Mouse (Mus musculus) adrenal gland (tissue): ENCODE results near the gene Glud1.

ENCODE experiments used
- intact Hi-C: fragments of 180-260 bp; cut with DNase I; formaldehyde crosslinking; loops from one replicate; pipeline ENCODE4 v1.15.1; 2025
- long read RNA-seq, 2 experiments: library from polyadenylated mRNA; unstranded; transcript quantifications; one replicate each; pipeline ENCODE4 v2.0.0; 2020; ENCODE audit warnings: borderline replicate concordance in 1 of 2; ENCODE audit not compliant: insufficient replicate concordance in 1 of 2

Gene Glud1
- long read RNA-seq, experiment 1, transcript Glud1-201 (13 exons, 3,390 nt), result major isoform, 37 of 56 reads
- long read RNA-seq, experiment 1, partial matches to known transcripts, result 16 of 56 reads
- long read RNA-seq, experiment 1, other reads (novel, unspliced or antisense), result 3 of 56 reads
- long read RNA-seq, experiment 2, transcript Glud1-201 (13 exons, 3,390 nt), result major isoform, 35 of 58 reads
- long read RNA-seq, experiment 2, partial matches to known transcripts, result 18 of 58 reads
- long read RNA-seq, experiment 2, other reads (novel, unspliced or antisense), result 5 of 58 reads

GRCm38 (mm10) chr14:34310234-34310965 is at the start of gene Glud1, which contains the start of gene Shld2:
Gene Glud1, plus strand, starts transcription at chr14:34310727.
Gene Shld2, minus strand, starts transcription at chr14:34310493.
- intact Hi-C loops, result loop anchor here (5.0 kb wide), 1 partner anchor 33 kb away; no protein-coding TSS in a partner anchor

DNA sequence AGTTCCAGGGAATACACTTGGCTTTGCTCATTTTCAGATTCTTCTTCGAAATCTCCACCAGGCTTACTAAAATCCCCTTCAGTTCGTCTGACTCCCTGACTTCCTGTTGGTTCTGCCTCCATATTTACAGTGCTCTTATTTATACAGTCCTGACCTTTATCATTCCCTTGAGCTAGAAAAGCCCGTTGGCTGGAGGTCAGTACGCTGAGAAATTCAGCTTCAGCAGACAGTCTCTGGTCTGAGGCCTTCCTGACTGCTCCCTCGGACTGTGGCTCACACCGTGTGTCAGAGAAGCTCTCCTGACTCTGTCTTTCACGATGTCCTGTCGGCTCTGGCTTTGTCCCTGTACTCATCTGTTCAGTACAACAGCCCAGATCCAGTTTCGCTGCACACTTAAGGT is 42.5 kb upstream of the Glud1 start:
- intact Hi-C loops, result no loop called here

DNA sequence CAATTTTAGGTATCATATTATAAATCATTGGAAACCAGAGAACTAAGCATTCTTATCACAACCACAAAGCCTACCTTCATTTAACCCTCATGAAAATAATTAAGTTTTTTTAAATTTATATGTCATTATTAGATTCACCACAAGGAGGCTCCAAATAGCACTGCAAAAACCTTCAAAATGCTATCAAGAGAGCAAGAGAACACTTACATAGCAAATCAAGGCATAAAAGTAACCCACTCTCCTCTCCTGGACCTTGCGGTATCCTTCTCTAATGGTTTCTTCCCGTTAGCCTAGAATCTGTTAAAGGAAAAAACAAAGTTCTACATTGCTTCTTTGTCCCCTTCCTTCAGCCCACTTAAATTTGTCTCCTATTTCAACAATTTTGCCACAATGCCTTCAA is 37.2 kb upstream of the Glud1 start:
- intact Hi-C loops, result loop anchor here (1.0 kb wide), 1 partner anchor 90 kb away; no protein-coding TSS in a partner anchor

DNA sequence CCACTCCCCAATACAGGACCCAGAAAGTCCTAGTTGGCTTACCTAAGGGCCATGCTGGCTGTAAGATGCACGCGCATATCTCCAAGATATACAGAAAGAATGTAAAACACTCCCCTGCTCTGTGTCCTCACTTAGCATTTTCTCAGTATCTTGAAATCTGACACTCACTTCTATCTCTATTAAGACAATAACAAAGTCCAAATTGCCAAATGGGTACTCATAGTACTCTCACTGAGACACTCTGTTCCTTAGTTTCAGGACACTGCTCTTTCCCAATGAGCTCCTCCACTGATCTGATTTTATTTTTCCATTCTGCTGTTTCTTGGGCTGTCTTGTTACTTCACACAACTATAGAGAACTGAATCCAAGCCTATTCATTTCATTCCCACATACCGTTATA is 36.4 kb upstream of the Glud1 start:
- intact Hi-C loops, result no loop called here

GRCm38 (mm10) chr14:34275225-34275624 is 35.3 kb upstream of the Glud1 start:
- intact Hi-C loops, result loop anchor here (5.0 kb wide), 1 partner anchor 37 kb away; the partner anchor contains the start of genes Glud1 and Shld2

GRCm38 (mm10) chr14:34279726-34280125 is 30.8 kb upstream of the Glud1 start:
- intact Hi-C loops, result loop anchor here (5.0 kb wide), 1 partner anchor 33 kb away; the partner anchor contains the start of genes Glud1 and Shld2

GRCm38 (mm10) chr14:34280798-34281197 is 29.7 kb upstream of the Glud1 start:
- intact Hi-C loops, result no loop called here

GRCm38 (mm10) chr14:34281736-34282269 is 28.7 kb upstream of the Glud1 start:
- intact Hi-C loops, result no loop called here

DNA sequence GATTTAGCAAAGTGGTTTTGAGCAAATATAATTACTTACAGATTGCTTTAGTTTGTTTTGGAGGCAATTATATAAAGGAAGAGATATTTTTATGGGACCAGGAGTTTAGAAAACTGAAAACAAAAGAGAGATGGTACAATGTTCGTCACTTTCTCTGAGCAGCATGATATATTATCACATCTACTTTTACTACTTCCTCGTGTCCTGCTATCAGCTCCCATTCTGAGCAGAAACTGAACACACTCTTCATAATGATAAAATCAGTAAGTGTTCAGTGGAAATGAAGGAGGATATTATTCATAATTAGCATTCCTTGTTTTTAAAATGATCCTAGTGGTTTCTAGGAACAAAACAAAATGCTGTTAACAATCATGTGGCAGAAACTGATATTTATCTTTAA is 22.1 kb upstream of the Glud1 start:
- intact Hi-C loops, result no loop called here

GRCm38 (mm10) chr14:34289259-34290015 is 21.1 kb upstream of the Glud1 start:
- intact Hi-C loops, result no loop called here

- intact Hi-C loops, result no loop called here
These were observed 20.3 kb upstream of the Glud1 start for GRCm38 (mm10) chr14:34290229-34290628.

DNA sequence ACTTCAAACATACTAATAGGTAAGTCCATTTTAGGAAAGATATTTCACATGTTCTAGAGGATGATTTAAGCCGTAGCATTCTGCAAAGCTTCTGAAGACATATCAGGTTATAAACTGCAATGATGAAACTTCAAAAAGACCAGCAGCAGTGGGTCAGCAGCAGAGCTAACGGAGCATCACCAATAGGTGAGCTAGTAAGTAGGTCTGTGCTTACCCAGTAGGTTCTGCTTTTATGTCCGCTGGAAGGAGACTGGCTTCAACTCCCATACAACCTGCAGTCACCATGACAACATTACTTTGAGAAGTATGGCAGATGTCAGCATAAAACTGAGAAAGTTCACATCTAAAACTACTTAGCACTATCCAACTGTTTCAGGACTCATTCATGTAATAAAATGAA is 16.9 kb upstream of the Glud1 start:
- intact Hi-C loops, result no loop called here

GRCm38 (mm10) chr14:34296350-34296749 is 14.2 kb upstream of the Glud1 start:
- intact Hi-C loops, result no loop called here

GRCm38 (mm10) chr14:34297038-34297437 is 13.5 kb upstream of the Glud1 start:
- intact Hi-C loops, result no loop called here

- intact Hi-C loops, result loop anchor here (2.0 kb wide), 1 partner anchor 43 kb away; no protein-coding TSS in a partner anchor
These were observed 12.9 kb upstream of the Glud1 start for GRCm38 (mm10) chr14:34297634-34298033.

DNA sequence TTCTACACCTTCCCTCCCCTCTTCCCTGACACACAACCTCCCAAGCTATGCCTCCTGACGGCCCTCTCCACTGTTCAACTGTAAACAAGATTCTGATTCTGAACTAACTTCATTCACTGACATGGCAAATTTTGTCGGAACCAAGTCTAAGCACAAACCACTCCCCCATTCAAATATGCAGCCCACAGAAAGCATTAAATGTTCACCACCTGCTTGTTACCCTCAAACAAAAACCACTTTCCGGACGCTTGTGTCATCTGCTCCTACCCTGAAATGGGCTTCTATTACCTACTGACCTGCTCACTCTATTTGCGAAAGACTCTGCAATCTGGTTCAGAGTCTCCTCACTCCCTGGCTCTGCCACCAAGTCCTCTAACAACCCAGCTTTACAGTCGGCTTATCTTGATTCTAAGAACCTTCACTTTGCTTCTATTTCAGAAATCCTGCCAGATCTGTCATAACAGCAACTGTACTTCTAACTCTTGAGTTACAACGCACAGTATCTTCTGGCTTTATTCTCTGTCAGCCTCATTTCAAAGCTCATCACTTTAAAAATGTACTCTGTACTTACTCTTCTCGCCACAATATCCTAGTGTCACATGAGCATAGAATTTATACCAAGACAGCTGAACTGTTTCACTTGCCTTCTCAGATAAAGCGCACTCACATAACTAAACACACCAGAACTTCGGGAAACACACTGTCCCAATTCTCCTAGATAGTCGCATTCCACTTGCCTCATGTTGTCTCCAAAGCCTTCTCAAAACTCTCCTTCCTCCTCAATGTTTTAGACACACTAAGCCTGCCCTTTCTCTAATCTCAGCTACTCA is 11.4 kb upstream of the Glud1 start:
- intact Hi-C loops, result loop anchor here (2.0 kb wide), 1 partner anchor 42 kb away; no protein-coding TSS in a partner anchor

DNA sequence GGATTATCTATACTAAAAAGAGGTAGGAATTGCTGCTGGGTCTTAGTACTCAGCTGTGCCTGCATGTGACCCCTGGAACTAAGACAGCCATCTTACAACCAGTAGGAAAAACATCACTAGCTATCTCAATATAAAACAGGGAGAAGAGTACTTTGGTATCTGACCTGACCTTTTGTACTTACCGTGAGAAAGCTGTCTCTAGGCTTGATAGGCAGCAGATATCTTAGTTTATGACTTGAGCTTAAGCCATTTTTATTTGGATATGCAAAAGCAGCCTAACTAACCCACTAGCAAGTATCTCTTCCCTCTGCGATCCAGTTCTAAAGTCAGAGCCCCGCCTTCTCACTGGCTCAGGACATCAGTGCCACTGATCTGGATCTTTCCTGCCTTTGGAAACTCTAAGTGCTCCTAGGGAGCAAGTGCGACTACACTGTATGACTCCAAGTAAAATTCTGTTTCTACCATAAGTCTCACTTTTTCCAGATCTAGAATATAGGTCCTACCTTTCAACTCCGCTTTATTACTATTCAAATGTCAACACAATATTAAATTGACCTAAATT is 7.8 kb upstream of the Glud1 start:
- intact Hi-C loops, result no loop called here

DNA sequence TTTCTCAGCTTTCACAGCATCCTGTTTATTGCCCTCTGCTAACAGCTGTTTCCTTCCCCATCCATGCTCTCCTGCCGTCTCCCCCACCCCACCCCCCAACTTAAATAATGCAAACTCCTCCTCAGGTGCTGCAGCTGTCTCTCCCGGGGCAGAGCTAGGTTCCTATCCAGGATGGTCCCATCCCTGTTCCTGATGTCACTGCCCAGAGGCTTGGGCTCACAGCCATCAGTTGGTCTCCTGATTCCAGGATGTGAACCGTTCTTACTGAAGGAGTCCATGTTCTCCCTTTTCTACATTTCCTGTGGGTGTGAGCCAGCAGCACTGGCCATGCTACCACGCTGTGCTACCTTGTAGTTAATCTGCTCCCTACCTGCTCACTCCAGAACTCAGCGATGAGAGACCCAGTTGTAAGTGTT is 7.3 kb upstream of the Glud1 start:
- intact Hi-C loops, result no loop called here

DNA sequence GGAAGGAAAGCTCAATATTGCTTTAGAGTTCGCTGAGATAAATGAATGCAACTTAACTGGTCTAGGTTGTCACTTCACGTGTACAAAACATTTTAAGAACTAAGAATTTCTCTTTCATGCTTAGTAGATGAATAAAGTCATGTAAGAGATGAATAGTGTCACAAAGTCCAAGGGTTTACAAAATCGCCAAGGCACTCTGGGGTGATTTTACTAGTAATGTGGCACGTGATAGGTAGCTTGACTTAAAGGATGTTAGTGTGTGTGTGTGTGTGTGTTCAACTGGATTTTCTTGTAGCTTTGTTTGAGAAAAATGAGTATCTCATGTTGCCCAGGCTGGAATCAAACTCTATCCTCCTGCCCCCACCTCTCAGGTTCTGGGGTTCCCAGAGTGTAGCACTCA is 1.3 kb upstream of the Glud1 start:
- intact Hi-C loops, result no loop called here

- intact Hi-C loops, result loop anchor here (5.0 kb wide), 1 partner anchor 33 kb away; no protein-coding TSS in a partner anchor
These were observed 657 bp upstream of the Glud1 start for GRCm38 (mm10) chr14:34309907-34310233.
